Mouse (Mus musculus): ENCODE data around the gene Kif11. TPM values are rescaled to one million over a fixed set of nuclear protein-coding genes. Genes with fewer than 3 reads are reported as not detected.

Gene Kif11
- total RNA-seq, 2 experiments from 2014 or later: 0.15 to 0.20 TPM

GRCm38 (mm10) chr19:37396279-37396678 lies 20.1 kb downstream of the Kif11 start:
- no peak for TF ChIP-seq CTCF (IDR thresholded peaks at IDR 0.05)
- DNase-seq: no peak
- intact Hi-C loops (cut with DNase I): no loop called here
- no peak overlapping the region for H3K27ac ChIP-seq
- H3K4me3 ChIP-seq: no peak overlapping the region

GRCm38 (mm10) chr19:37400936-37401335 lies 24.7 kb downstream of the Kif11 start:
- Histone ChIP-seq H3K27ac (no peak overlapping the region), H3K4me3 (no peak overlapping the region)
- no peak for DNase-seq
- intact Hi-C loops (cut with DNase I): no loop called here
- no peak for TF ChIP-seq CTCF (IDR thresholded peaks at IDR 0.05)

- TF ChIP-seq CTCF (IDR thresholded peaks at IDR 0.05): peak; percentile 64
- intact Hi-C loops (cut with DNase I): no loop called here
- no peak overlapping the region for H3K27ac ChIP-seq
- DNase-seq: no peak
- no peak overlapping the region for H3K4me3 ChIP-seq
Measured at GRCm38 (mm10) chr19:37418294-37418693, 42.1 kb downstream of the Kif11 start.

- H3K4me3 ChIP-seq: no peak overlapping the region
- intact Hi-C loops (cut with DNase I): no loop called here
- DNase-seq: peak; percentile 37
- H3K27ac ChIP-seq: no peak overlapping the region
- peak; percentile 86 for TF ChIP-seq CTCF (IDR thresholded peaks at IDR 0.05)
Measured at GRCm38 (mm10) chr19:37419613-37420012, 43.4 kb downstream of the Kif11 start.

- TF ChIP-seq CTCF (IDR thresholded peaks at IDR 0.05): no peak
- no peak for DNase-seq
- intact Hi-C loops (cut with DNase I): no loop called here
- no peak overlapping the region for H3K27ac ChIP-seq
- no peak overlapping the region for H3K4me3 ChIP-seq
Measured at GRCm38 (mm10) chr19:37428589-37428988, 52.4 kb downstream of the Kif11 start.

GRCm38 (mm10) chr19:37431139-37431756 lies 55.0 kb downstream of the Kif11 start:
- no peak for TF ChIP-seq CTCF (IDR thresholded peaks at IDR 0.05)
- DNase-seq: no peak
- no peak overlapping the region for H3K27ac ChIP-seq
- no peak overlapping the region for H3K4me3 ChIP-seq
- intact Hi-C loops (cut with DNase I): no loop called here

GRCm38 (mm10) chr19:37432868-37433570 lies 56.8 kb downstream of the Kif11 start:
- TF ChIP-seq CTCF (IDR thresholded peaks at IDR 0.05): no peak
- no peak for DNase-seq
- Histone ChIP-seq H3K27ac (no peak overlapping the region), H3K4me3 (no peak overlapping the region)
- intact Hi-C loops (cut with DNase I): no loop called here

- intact Hi-C loops (cut with DNase I): no loop called here
- Histone ChIP-seq H3K27ac (no peak overlapping the region), H3K4me3 (peak overlapping the region; percentile 74)
- TF ChIP-seq CTCF (IDR thresholded peaks at IDR 0.05): no peak
- no peak for DNase-seq
Measured at GRCm38 (mm10) chr19:37433895-37434262, 57.7 kb downstream of the Kif11 start.

GRCm38 (mm10) chr19:37434263-37434951 lies 58.2 kb downstream of the Kif11 start, which contains the start of gene Hhex:
TSS of gene Hhex (plus strand) at chr19:37434810.
- TF ChIP-seq CTCF (IDR thresholded peaks at IDR 0.05): 0 out of 2 replicates have a peak, but pooled peaks have one; percentile 9
- Histone ChIP-seq H3K4me3 (peak within 1 kb of the TSS; percentile 74), H3K27ac (peak within 1 kb of the TSS; percentile 83)
- DNase-seq: peak; percentile 84
- intact Hi-C loops (cut with DNase I): no loop called here

GRCm38 (mm10) chr19:37435041-37435852 lies 59.0 kb downstream of the Kif11 start:
- H3K4me3 ChIP-seq: peak overlapping the region; percentile 74
- no peak for TF ChIP-seq CTCF (IDR thresholded peaks at IDR 0.05)
- peak overlapping the region; percentile 83 for H3K27ac ChIP-seq
- DNase-seq: peak; percentile 36
- intact Hi-C loops (cut with DNase I): no loop called here

GRCm38 (mm10) chr19:37435853-37436174 lies 59.6 kb downstream of the Kif11 start:
- intact Hi-C loops (cut with DNase I): no loop called here
- TF ChIP-seq CTCF (IDR thresholded peaks at IDR 0.05): no peak
- peak; percentile 16 for DNase-seq
- H3K27ac ChIP-seq: peak overlapping the region; percentile 83
- peak overlapping the region; percentile 74 for H3K4me3 ChIP-seq

- H3K4me3 ChIP-seq: peak overlapping the region; percentile 74
- peak overlapping the region; percentile 83; the same call in 1 of the 2 replicates for H3K27ac ChIP-seq
- peak; percentile 31 for DNase-seq
- intact Hi-C loops (cut with DNase I): no loop called here
- TF ChIP-seq CTCF (IDR thresholded peaks at IDR 0.05): no peak
Measured at GRCm38 (mm10) chr19:37436514-37437288, 60.5 kb downstream of the Kif11 start.

Measured in gastrocnemius, adult 2 months (tissue).